ENCODE assay signal across 13 mouse cellular contexts in the genomic region with DNA sequence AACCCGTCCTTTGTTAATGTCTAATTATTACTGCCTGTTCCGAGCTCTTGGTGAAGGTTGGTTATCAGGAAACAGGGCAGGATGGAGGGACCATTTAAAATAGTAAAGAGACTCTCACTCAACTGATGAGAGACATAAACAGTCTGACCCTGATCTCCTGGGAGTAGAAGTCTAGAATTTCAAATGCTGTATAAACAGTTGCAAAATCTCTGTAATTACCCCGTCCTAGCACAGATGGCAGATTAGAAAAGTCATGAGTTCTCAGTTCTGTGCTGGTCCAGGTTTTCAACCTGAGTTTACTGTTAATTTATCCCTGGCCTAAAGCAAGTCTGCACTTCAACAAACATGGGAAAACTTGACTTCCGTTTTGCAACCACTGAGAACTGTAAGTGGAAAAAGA. TPM values are rescaled to one million over a fixed set of nuclear protein-coding genes. Genes with fewer than 3 reads are reported as not detected.
DNase-seq lines count a peak whose midpoint lies in the region; ATAC-seq and TF ChIP-seq lines count a peak whose summit lies in the region.
"Had no signal": no experiment of that assay in that cellular context is flagged by ENCODE, and none has a peak within 500 bp of the region (broad histone marks: within the 10 kb centered on the region; RNA-seq: fewer than 3 reads in every experiment).

No protein-coding gene starts in this region.

- no peak for TF ChIP-seq POLR2A in brain, embryonic 14.5 days (IDR thresholded peaks at IDR 0.05; ENCODE audit: borderline replicate concordance, extremely low read depth, insufficient read depth, insufficient read length, poor library complexity, severe bottlenecking)

- H3K36me3 ChIP-seq in intestine, embryonic 15.5 days: no peaks in the 10 kb centered on the region
- no peaks in the 10 kb centered on the region for H3K36me3 ChIP-seq in intestine, embryonic 16.5 days (ENCODE audit: control insufficient read depth, insufficient read depth, low read length)
- no peaks in the 10 kb centered on the region for H3K36me3 ChIP-seq in limb, embryonic 11.5 days (ENCODE audit: control insufficient read depth, insufficient read depth, low read length)
- H3K36me3 ChIP-seq: liver, embryonic 13.5 days had no signal

- 0 out of 2 replicates have a peak overlapping the region, but pooled peaks have one; percentile 22 for H3K27ac ChIP-seq in intestine, embryonic 15.5 days
- H3K27ac ChIP-seq in intestine, embryonic 16.5 days (ENCODE audit: low read length): no peak overlapping the region; the same call in 1 of the 2 replicates
- peak overlapping the region; percentile 61 for H3K27ac ChIP-seq in limb, embryonic 11.5 days (replicated peaks; ENCODE audit: low read depth, low read length)
- H3K27ac ChIP-seq: liver, embryonic 13.5 days had no signal

- H3K9ac ChIP-seq in intestine, embryonic 15.5 days: no peak overlapping the region
- no peak overlapping the region for H3K9ac ChIP-seq in intestine, embryonic 16.5 days (ENCODE audit: low read depth, low read length)
- H3K9ac ChIP-seq in limb, embryonic 11.5 days (ENCODE audit: low read length): no peak overlapping the region
- H3K9ac ChIP-seq: liver, embryonic 13.5 days had no signal

- H3K4me1 ChIP-seq in intestine, embryonic 15.5 days (replicated peaks): no peaks in the 10 kb centered on the region; the same call in 1 of the 2 replicates
- H3K4me1 ChIP-seq in intestine, embryonic 16.5 days (ENCODE audit: control insufficient read depth, insufficient read depth, low read length): 0 out of 2 replicates have a peak, but pooled peaks cover 6% of the 10 kb centered on the region
- peaks cover 7% of the 10 kb centered on the region for H3K4me1 ChIP-seq in limb, embryonic 11.5 days (ENCODE audit: control insufficient read depth, insufficient read depth, low read length)

- no peak overlapping the region for H3K4me3 ChIP-seq in intestine, embryonic 15.5 days (replicated peaks)
- no peak overlapping the region for H3K4me3 ChIP-seq in intestine, embryonic 16.5 days (ENCODE audit: low read length)
- H3K4me3 ChIP-seq in limb, embryonic 11.5 days (ENCODE audit: low read depth, low read length): no peak overlapping the region
- H3K4me3 ChIP-seq: liver, embryonic 13.5 days; megakaryocyte, embryonic 14.5 days had no signal

- WGBS in intestine, embryonic 15.5 days: 34% methylated on average over 4 of the region's 4 CpGs
- WGBS in intestine, embryonic 16.5 days: 37% methylated on average over 4 of the region's 4 CpGs
- 21% methylated on average over 4 of the region's 4 CpGs for WGBS in limb, embryonic 11.5 days

- H3K9me3 ChIP-seq in intestine, embryonic 15.5 days: no peaks in the 10 kb centered on the region
- no peaks in the 10 kb centered on the region for H3K9me3 ChIP-seq in intestine, embryonic 16.5 days (ENCODE audit: control insufficient read depth, low read length)
- no peaks in the 10 kb centered on the region for H3K9me3 ChIP-seq in limb, embryonic 11.5 days (ENCODE audit: control insufficient read depth, low read length)
- H3K9me3 ChIP-seq: liver, embryonic 13.5 days had no signal

- H3K27me3 ChIP-seq in intestine, embryonic 15.5 days (replicated peaks): no peaks in the 10 kb centered on the region
- no peaks in the 10 kb centered on the region for H3K27me3 ChIP-seq in intestine, embryonic 16.5 days (replicated peaks; ENCODE audit: control insufficient read depth, insufficient read depth, low read length)
- H3K27me3 ChIP-seq in limb, embryonic 11.5 days (ENCODE audit: control insufficient read depth, insufficient read depth, low read length): no peaks in the 10 kb centered on the region
- H3K27me3 ChIP-seq: liver, embryonic 13.5 days; megakaryocyte, embryonic 14.5 days had no signal

- no peak for TF ChIP-seq CTCF in brain, embryonic 14.5 days (IDR thresholded peaks at IDR 0.05; ENCODE audit: borderline replicate concordance, extremely low read depth, insufficient read depth, insufficient read length)

- no peak for ATAC-seq in intestine, embryonic 15.5 days
- ATAC-seq in intestine, embryonic 16.5 days: no peak
- no peak for ATAC-seq in limb, embryonic 11.5 days (ENCODE audit: insufficient number of reproducible peaks, low FRiP score, low TSS enrichment, low read depth)
- ATAC-seq in activated CD4-positive, CD25-positive, alpha-beta regulatory T cell, adult 4 months: no peak

- DNase-seq in NIH3T3 (ENCODE audit: low read depth): peak; percentile 28
- peak; percentile 26 for DNase-seq in brain, embryonic 14.5 days (ENCODE audit: low read depth)
- no peak for DNase-seq in limb, embryonic 11.5 days (ENCODE audit: low spot score)
- no peak for DNase-seq in cerebellum, adult 11 months
- DNase-seq: adrenal gland, postnatal 36 days; gastrocnemius, postnatal 25 days; kidney, postnatal 36 days; liver, embryonic 13.5 days; thymus, postnatal 4 days had no signal

- no peak overlapping the region for H3K4me2 ChIP-seq in intestine, embryonic 15.5 days (replicated peaks)
- H3K4me2 ChIP-seq in intestine, embryonic 16.5 days (ENCODE audit: low read depth, low read length): no peak overlapping the region
- no peak overlapping the region for H3K4me2 ChIP-seq in limb, embryonic 11.5 days (ENCODE audit: low read depth, severe bottlenecking)
- H3K4me2 ChIP-seq: liver, embryonic 13.5 days had no signal

RNA-seq across cellular contexts. Expression of gene Tmem131l, which starts 20.2 kb away (rescaled TPM):
- 26.1 and 32.0 TPM in 2 replicates for polyA plus RNA-seq in intestine, embryonic 15.5 days (2015; fragmentation: Nextera tagmentation; extraction: Ambion mirVana)
- 18.2 and 19.8 TPM in 2 replicates for polyA plus RNA-seq in intestine, embryonic 16.5 days (2015; fragmentation: Nextera tagmentation; extraction: Ambion mirVana)
- polyA plus RNA-seq in brain, embryonic 14.5 days (2012; rRNA removed): 103 and 129 TPM in 2 replicates
- polyA plus RNA-seq in limb, embryonic 11.5 days (2014; fragmentation: Nextera tagmentation; extraction: Ambion mirVana): 86.6 and 86.8 TPM in 2 replicates
- polyA plus RNA-seq in activated CD4-positive, CD25-positive, alpha-beta regulatory T cell, adult 4 months (2017; shearing (Covaris generic)): 10 to 100 TPM; 28.5 to 36.1 TPM

Comparison
In these comparisons a context has a peak if more than half of its experiments do, and no peak if none do; other contexts are left out.
1. DNase-seq: peak in NIH3T3 (single experiment) and brain, embryonic 14.5 days (single experiment); none in limb, embryonic 11.5 days (single experiment) and cerebellum, adult 11 months (single experiment).